Mouse (Mus musculus): ENCODE measurements around the gene Xpo5. TPM values are rescaled to one million over a fixed set of nuclear protein-coding genes. Genes with fewer than 3 reads are reported as not detected.

Gene Xpo5
- polyA plus RNA-seq, 1 experiment from 2014 or later, result 56.4 TPM

DNA sequence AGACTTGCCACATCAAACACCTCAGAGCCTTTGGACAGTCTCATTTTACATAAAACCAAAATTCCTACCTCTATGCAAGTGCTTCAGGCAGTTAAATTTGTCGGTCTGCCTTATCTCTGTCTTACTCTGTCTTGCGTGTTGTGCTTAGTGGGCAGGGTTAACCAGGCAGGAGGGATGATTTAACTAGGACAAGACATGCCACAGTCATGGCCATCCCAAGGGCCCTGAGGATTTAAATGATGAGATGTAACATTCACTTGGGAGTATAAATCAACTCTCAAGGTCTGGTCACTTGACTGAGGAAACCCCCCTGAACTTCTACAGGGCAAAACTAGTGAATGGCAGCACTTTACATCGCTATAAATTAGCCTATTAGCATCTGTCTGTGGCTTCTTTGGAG, 19.0 kb downstream of the Xpo5 start:
- no peak for ATAC-seq (replicated peaks; ENCODE audit: low FRiP score)
- peaks cover 77% of the 10 kb centered on the region for H3K36me3 ChIP-seq (ENCODE audit: control insufficient read depth, insufficient read depth, low read length)
- no peak overlapping the region for H3K27ac ChIP-seq (ENCODE audit: low read depth, low read length)
- H3K4me3 ChIP-seq (ENCODE audit: low read depth, low read length), result no peak overlapping the region
- 78% methylated on average over 3 of the region's 3 CpGs for WGBS
- no peaks in the 10 kb centered on the region for H3K9me3 ChIP-seq (ENCODE audit: control insufficient read depth, low read length)
- H3K4me1 ChIP-seq (replicated peaks; ENCODE audit: control insufficient read depth, insufficient read depth, low read length), result no peaks in the 10 kb centered on the region
- DNase-seq (ENCODE audit: low spot score), result no peak
- no peak overlapping the region for H3K9ac ChIP-seq (ENCODE audit: low read depth, low read length)
- H3K4me2 ChIP-seq, result no peak overlapping the region
- no peaks in the 10 kb centered on the region for H3K27me3 ChIP-seq (replicated peaks; ENCODE audit: control insufficient read depth, insufficient read depth, low read length)

DNA sequence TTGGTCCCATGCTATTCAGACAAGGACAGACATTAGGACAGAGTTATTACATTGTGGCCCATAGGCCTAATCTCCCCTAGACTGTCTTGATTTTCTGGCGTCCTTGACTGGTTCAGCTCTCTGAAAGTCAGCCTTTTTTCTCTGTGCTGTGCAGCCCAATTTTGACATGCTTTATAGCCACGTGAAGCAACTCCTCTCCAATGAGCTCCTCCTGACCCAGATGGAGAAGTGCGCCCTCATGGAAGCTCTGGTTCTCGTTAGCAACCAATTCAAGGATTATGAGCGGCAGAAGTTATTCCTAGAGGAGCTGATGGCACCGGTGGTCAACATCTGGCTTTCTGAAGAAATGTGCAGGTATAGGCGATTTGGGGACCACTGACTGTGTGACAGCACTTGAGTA, 25.0 kb downstream of the Xpo5 start:
- no peaks in the 10 kb centered on the region for H3K9me3 ChIP-seq (ENCODE audit: control insufficient read depth, low read length)
- 89% methylated on average over 7 of the region's 7 CpGs for WGBS
- H3K27ac ChIP-seq (ENCODE audit: low read depth, low read length), result no peak overlapping the region
- no peaks in the 10 kb centered on the region for H3K27me3 ChIP-seq (replicated peaks; ENCODE audit: control insufficient read depth, insufficient read depth, low read length)
- DNase-seq (ENCODE audit: low spot score), result no peak
- H3K4me1 ChIP-seq (replicated peaks; ENCODE audit: control insufficient read depth, insufficient read depth, low read length), result no peaks in the 10 kb centered on the region
- no peak for ATAC-seq (replicated peaks; ENCODE audit: low FRiP score)
- H3K4me3 ChIP-seq (ENCODE audit: low read depth, low read length), result no peak overlapping the region
- H3K9ac ChIP-seq (ENCODE audit: low read depth, low read length), result no peak overlapping the region
- H3K4me2 ChIP-seq, result no peak overlapping the region
- H3K36me3 ChIP-seq (ENCODE audit: control insufficient read depth, insufficient read depth, low read length), result peaks cover 76% of the 10 kb centered on the region

DNA sequence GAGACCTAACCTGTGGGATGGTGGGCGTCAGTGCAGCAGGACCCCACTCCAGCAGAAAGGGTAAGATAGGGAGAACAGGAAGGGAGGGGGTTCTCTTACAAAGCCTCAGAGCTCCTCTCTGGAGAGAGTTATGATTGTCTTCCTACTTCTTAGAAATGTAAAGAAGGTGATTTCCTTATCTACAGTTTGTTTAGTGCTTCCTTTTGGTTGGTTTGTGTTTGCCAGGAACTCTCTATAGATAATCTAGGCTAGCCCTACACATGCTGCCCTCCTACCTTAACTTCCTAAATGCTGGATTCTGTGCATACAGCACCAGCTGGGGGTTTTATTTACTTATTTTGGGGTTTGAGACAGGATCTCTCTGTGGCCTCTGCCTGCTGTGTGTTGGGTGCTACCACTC, 33.5 kb downstream of the Xpo5 start:
- Histone ChIP-seq H3K4me3 (ENCODE audit: low read depth, low read length) (no peak overlapping the region), H3K4me2 (no peak overlapping the region), H3K9ac (ENCODE audit: low read depth, low read length) (no peak overlapping the region), H3K27ac (ENCODE audit: low read depth, low read length) (no peak overlapping the region), H3K27me3 (replicated peaks; ENCODE audit: control insufficient read depth, insufficient read depth, low read length) (no peaks in the 10 kb centered on the region), H3K36me3 (ENCODE audit: control insufficient read depth, insufficient read depth, low read length) (peaks cover 51% of the 10 kb centered on the region), H3K4me1 (replicated peaks; ENCODE audit: control insufficient read depth, insufficient read depth, low read length) (peaks cover 5% of the 10 kb centered on the region; the same call in 1 of the 2 replicates), H3K9me3 (ENCODE audit: control insufficient read depth, low read length) (no peaks in the 10 kb centered on the region)
- ATAC-seq (replicated peaks; ENCODE audit: low FRiP score), result no peak
- DNase-seq (ENCODE audit: low spot score), result no peak
- 73% methylated on average over 1 of the region's 1 CpGs for WGBS

DNA sequence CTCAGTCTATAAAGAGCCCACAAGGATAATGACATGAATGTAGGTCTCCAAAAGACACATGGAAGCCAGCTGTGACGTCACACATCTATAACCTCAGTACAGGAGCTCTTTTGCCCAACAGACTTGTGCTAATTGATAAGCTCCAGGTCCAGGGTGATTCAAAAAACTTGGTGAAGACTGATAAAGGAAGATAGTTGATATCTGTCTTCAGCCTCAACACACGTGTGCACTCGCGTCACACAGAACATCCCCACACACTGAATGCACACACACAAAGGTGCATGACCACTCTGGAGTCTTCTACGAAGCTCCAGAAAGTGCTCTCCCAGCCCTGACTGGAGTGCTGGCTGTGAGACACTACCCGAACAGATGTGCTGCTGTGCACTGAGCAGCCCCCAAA, 34.5 kb downstream of the Xpo5 start:
- ATAC-seq (replicated peaks; ENCODE audit: low FRiP score) (peak; percentile 75), DNase-seq (ENCODE audit: low spot score) (no peak)
- Histone ChIP-seq H3K9ac (ENCODE audit: low read depth, low read length) (no peak overlapping the region), H3K4me3 (ENCODE audit: low read depth, low read length) (no peak overlapping the region), H3K36me3 (ENCODE audit: control insufficient read depth, insufficient read depth, low read length) (peaks cover 54% of the 10 kb centered on the region), H3K4me1 (replicated peaks; ENCODE audit: control insufficient read depth, insufficient read depth, low read length) (peaks cover 5% of the 10 kb centered on the region; the same call in 1 of the 2 replicates), H3K27me3 (replicated peaks; ENCODE audit: control insufficient read depth, insufficient read depth, low read length) (no peaks in the 10 kb centered on the region), H3K27ac (ENCODE audit: low read depth, low read length) (no peak overlapping the region), H3K4me2 (no peak overlapping the region), H3K9me3 (ENCODE audit: control insufficient read depth, low read length) (no peaks in the 10 kb centered on the region)
- 68% methylated on average over 6 of the region's 6 CpGs for WGBS

DNA sequence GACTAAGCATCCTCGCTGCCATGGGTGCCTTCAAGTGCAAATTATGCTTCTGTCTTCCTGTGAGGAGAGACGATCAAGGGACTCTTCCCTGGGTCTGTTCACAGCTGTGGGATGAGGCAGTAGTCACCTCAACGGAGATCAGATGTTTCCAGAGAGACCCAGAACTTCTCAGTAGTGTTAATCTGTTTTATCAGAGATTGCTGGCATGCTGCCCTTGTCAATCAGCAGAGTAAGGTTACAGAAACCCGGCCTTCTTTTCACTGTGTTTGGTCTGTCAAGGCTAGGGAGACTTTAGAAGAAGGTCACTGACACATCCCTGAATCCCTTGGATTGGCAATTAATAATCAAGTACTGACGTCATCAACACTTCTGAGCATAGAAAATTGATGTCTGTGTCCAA, 34.9 kb downstream of the Xpo5 start:
- Histone ChIP-seq H3K9me3 (ENCODE audit: control insufficient read depth, low read length) (no peaks in the 10 kb centered on the region), H3K4me3 (ENCODE audit: low read depth, low read length) (no peak overlapping the region), H3K9ac (ENCODE audit: low read depth, low read length) (no peak overlapping the region), H3K36me3 (ENCODE audit: control insufficient read depth, insufficient read depth, low read length) (peaks cover 58% of the 10 kb centered on the region), H3K27me3 (replicated peaks; ENCODE audit: control insufficient read depth, insufficient read depth, low read length) (no peaks in the 10 kb centered on the region), H3K4me2 (no peak overlapping the region), H3K27ac (ENCODE audit: low read depth, low read length) (no peak overlapping the region), H3K4me1 (replicated peaks; ENCODE audit: control insufficient read depth, insufficient read depth, low read length) (peaks cover 5% of the 10 kb centered on the region; the same call in 1 of the 2 replicates)
- WGBS, result 72% methylated on average over 5 of the region's 5 CpGs
- ATAC-seq (replicated peaks; ENCODE audit: low FRiP score) (no peak; the same call in 1 of the 2 replicates), DNase-seq (ENCODE audit: low spot score) (no peak)

DNA sequence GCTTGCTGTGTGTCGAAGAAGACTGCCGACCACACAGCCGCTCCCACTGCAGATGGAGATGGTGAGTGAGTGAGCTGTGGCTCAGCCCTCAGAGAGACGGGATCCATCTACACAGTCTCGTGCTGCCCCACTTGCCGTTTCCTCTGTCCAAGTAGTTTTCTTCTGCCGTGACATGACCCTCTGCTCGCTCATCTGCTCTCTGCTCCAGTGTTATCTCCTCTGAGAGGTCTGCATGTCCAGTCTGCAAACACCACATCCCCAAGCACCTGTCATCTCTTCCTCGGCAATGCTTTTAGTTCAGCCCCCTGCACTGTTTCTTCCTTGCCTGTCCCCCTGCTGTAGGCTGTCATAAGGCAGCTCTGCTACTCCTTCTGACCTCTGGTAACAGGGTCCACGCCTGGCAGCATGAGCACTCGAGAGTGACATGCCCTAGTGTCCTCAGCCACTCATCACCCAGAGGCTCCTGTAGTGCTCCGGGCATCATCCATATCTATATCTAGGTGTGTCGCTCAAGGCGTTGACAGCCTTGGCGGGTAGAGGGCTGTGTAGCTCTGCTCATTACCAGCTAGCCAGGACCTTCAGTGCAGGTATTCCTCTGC, 37.0 kb downstream of the Xpo5 start:
- peaks cover 68% of the 10 kb centered on the region for H3K36me3 ChIP-seq (ENCODE audit: control insufficient read depth, insufficient read depth, low read length)
- 86% methylated on average over 15 of the region's 15 CpGs for WGBS
- H3K9me3 ChIP-seq (ENCODE audit: control insufficient read depth, low read length), result no peaks in the 10 kb centered on the region
- H3K27me3 ChIP-seq (replicated peaks; ENCODE audit: control insufficient read depth, insufficient read depth, low read length), result no peaks in the 10 kb centered on the region
- no peak overlapping the region for H3K4me2 ChIP-seq
- H3K4me1 ChIP-seq (replicated peaks; ENCODE audit: control insufficient read depth, insufficient read depth, low read length), result peaks cover 5% of the 10 kb centered on the region; the same call in 1 of the 2 replicates
- DNase-seq (ENCODE audit: low spot score) (no peak), ATAC-seq (replicated peaks; ENCODE audit: low FRiP score) (no peak)
- no peak overlapping the region for H3K4me3 ChIP-seq (ENCODE audit: low read depth, low read length)
- no peak overlapping the region for H3K27ac ChIP-seq (ENCODE audit: low read depth, low read length)
- H3K9ac ChIP-seq (ENCODE audit: low read depth, low read length), result no peak overlapping the region

DNA sequence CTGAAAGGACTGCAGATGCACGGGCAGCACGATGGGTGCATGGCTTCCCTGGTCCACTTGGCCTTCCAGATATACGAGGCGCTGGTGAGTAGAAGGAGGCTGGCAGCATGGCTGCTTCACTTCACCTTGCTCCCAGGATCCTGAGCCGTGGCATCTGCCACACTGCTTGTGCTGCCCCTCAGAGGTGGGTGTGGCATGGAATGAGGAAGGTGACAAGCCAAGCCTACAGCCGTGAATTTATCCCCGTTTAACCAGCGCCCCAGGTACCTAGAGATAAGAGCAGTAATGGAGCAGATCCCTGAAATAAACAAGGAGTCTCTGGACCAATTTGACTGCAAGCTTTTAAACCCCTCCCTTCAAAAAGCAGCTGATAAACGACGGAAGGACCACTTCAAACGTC, 38.9 kb downstream of the Xpo5 start:
- Histone ChIP-seq H3K9me3 (ENCODE audit: control insufficient read depth, low read length) (no peaks in the 10 kb centered on the region), H3K4me2 (no peak overlapping the region), H3K4me1 (replicated peaks; ENCODE audit: control insufficient read depth, insufficient read depth, low read length) (peaks cover 4% of the 10 kb centered on the region; the same call in 1 of the 2 replicates), H3K27me3 (replicated peaks; ENCODE audit: control insufficient read depth, insufficient read depth, low read length) (no peaks in the 10 kb centered on the region), H3K9ac (ENCODE audit: low read depth, low read length) (no peak overlapping the region), H3K4me3 (ENCODE audit: low read depth, low read length) (no peak overlapping the region), H3K36me3 (ENCODE audit: control insufficient read depth, insufficient read depth, low read length) (peaks cover 77% of the 10 kb centered on the region), H3K27ac (ENCODE audit: low read depth, low read length) (no peak overlapping the region)
- 75% methylated on average over 11 of the region's 11 CpGs for WGBS
- ATAC-seq (replicated peaks; ENCODE audit: low FRiP score) (no peak), DNase-seq (ENCODE audit: low spot score) (no peak)

DNA sequence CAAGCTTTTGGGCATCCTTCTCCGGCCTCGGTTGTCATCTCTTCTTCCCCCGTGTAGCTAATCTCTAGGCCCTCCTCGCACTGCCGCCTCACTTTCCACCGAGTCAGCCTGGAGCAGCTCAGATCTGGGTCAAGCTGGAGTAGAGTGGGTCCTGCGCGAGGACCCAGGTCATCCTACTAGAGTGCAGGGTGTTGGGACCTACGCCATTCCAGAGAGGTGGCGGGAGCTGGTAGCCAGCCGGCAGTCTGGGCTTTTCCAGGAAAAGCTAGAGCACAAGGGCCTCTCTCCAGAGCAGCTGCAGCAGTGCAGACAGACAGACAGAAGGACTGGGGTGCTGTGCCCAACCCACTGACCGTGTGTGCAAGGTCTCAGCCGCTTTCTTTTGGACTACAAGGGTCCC, 39.7 kb downstream of the Xpo5 start:
- 87% methylated on average over 13 of the region's 13 CpGs for WGBS
- ATAC-seq (replicated peaks; ENCODE audit: low FRiP score) (no peak), DNase-seq (ENCODE audit: low spot score) (no peak)
- peaks cover 72% of the 10 kb centered on the region for H3K36me3 ChIP-seq (ENCODE audit: control insufficient read depth, insufficient read depth, low read length)
- H3K27me3 ChIP-seq (replicated peaks; ENCODE audit: control insufficient read depth, insufficient read depth, low read length), result no peaks in the 10 kb centered on the region
- H3K4me2 ChIP-seq, result no peak overlapping the region
- no peak overlapping the region for H3K4me3 ChIP-seq (ENCODE audit: low read depth, low read length)
- no peak overlapping the region for H3K27ac ChIP-seq (ENCODE audit: low read depth, low read length)
- H3K4me1 ChIP-seq (replicated peaks; ENCODE audit: control insufficient read depth, insufficient read depth, low read length), result peaks cover 5% of the 10 kb centered on the region
- H3K9ac ChIP-seq (ENCODE audit: low read depth, low read length), result no peak overlapping the region
- no peaks in the 10 kb centered on the region for H3K9me3 ChIP-seq (ENCODE audit: control insufficient read depth, low read length)

DNA sequence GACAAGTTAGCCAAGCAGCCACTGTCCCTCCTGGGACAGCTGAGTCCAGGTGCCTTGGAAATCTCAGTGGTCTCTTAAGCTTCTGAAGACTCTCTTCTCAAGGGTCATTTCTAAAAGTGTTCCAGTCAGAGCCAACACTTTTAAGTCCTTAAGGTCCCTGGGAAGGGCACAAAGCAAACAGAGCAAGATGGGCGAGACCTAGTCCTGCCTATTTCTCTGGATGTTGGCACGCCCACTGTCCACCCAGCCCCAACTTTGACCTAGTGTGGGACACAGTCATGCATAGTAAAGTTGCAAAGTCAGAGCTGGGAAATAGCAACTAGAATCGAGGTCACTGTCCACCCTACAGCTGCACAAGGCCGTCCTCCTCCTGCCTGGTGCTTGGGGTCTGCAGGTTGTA, 40.4 kb downstream of the Xpo5 start:
- no peak for DNase-seq (ENCODE audit: low spot score)
- no peaks in the 10 kb centered on the region for H3K9me3 ChIP-seq (ENCODE audit: control insufficient read depth, low read length)
- peaks cover 70% of the 10 kb centered on the region for H3K36me3 ChIP-seq (ENCODE audit: control insufficient read depth, insufficient read depth, low read length)
- no peak for ATAC-seq (replicated peaks; ENCODE audit: low FRiP score)
- no peak overlapping the region for H3K4me2 ChIP-seq
- no peak overlapping the region for H3K9ac ChIP-seq (ENCODE audit: low read depth, low read length)
- H3K4me1 ChIP-seq (replicated peaks; ENCODE audit: control insufficient read depth, insufficient read depth, low read length), result peaks cover 5% of the 10 kb centered on the region
- 87% methylated on average over 4 of the region's 4 CpGs for WGBS
- H3K4me3 ChIP-seq (ENCODE audit: low read depth, low read length), result no peak overlapping the region
- no peaks in the 10 kb centered on the region for H3K27me3 ChIP-seq (replicated peaks; ENCODE audit: control insufficient read depth, insufficient read depth, low read length)
- H3K27ac ChIP-seq (ENCODE audit: low read depth, low read length), result no peak overlapping the region

All from liver, embryonic 11.5 days (tissue).